Mouse (Mus musculus) ovary, adult 18-20 months (tissue): ENCODE data around the gene Acot13.
"Not testable (repeated sequence)": the region's sequence is repeated elsewhere in the genome, so short reads cannot be mapped to it uniquely, and the experiment has no call there.

Experiments
- DNase-seq: peaks from one replicate; pipeline ENCODE4 v3.0.0; 2022; ENCODE audit warnings: low spot score, mixed read lengths

Gene Acot13

GRCm38 (mm10) chr13:24786014-24786490 lies 45.3 kb downstream of the Acot13 start:
- no peak for DNase-seq

GRCm38 (mm10) chr13:24781916-24782315 lies 49.4 kb downstream of the Acot13 start:
- peak; percentile 68 for DNase-seq

- DNase-seq: no peak
Measured at GRCm38 (mm10) chr13:24778706-24779380, 52.5 kb downstream of the Acot13 start.

- DNase-seq: no peak
Measured at GRCm38 (mm10) chr13:24778026-24778425, 53.3 kb downstream of the Acot13 start.

GRCm38 (mm10) chr13:24776146-24776844 lies 55.0 kb downstream of the Acot13 start:
- DNase-seq: no peak

- not testable (repeated sequence) for DNase-seq
Measured at GRCm38 (mm10) chr13:24771482-24771881, 59.9 kb downstream of the Acot13 start.
